Mouse (Mus musculus) ES-E14 (cell line): Measurements from ENCODE around the gene Arl5c. TPM values are rescaled to one million over a fixed set of nuclear protein-coding genes. Genes with fewer than 3 reads are reported as not detected.

ENCODE experiments used
- DNase-seq: peaks from one replicate; pipeline ENCODE4 v3.0.0-alpha.2; 2013; ENCODE audit warnings: low read depth, low spot score
- H3K27ac ChIP-seq: 2 replicates; pipeline ENCODE4 v1.5.1; 2012; ENCODE audit warnings: low read depth, mild to moderate bottlenecking, low read length, moderate library complexity, mixed read lengths; ENCODE audit not compliant: poor library complexity, insufficient read depth, severe bottlenecking
- H3K36me3 ChIP-seq: 2 replicates; pipeline ENCODE4 v1.6.1; 2012; ENCODE audit warnings: mild to moderate bottlenecking, low read length, moderate library complexity, mixed read lengths; ENCODE audit not compliant: control insufficient read depth, poor library complexity, insufficient read depth, severe bottlenecking
- H3K4me1 ChIP-seq, 2 experiments: fragments of 150-350 bp in 1 of 2; sonication (generic) in 1 of 2; 2 replicates each; pipeline ENCODE4 v1.6.1; 2012; ENCODE audit warnings: low read length in 2 of 2, mild to moderate bottlenecking in 1 of 2, mixed read lengths in 1 of 2; ENCODE audit not compliant: control insufficient read depth in 2 of 2, insufficient read depth in 2 of 2, poor library complexity in 1 of 2
- H3K4me3 ChIP-seq, 2 experiments: fragments of 150-350 bp in 1 of 2; sonication (generic) in 1 of 2; 2 replicates each; pipeline ENCODE4 v1.5.1; 2012; ENCODE audit warnings: low read length in 2 of 2, low read depth in 1 of 2, mild to moderate bottlenecking in 1 of 2, mixed read lengths in 1 of 2; ENCODE audit not compliant: insufficient read depth in 1 of 2, poor library complexity in 1 of 2, severe bottlenecking in 1 of 2
- H3K9ac ChIP-seq: 2 replicates; pipeline ENCODE4 v1.6.1; 2012; ENCODE audit warnings: low read depth, mild to moderate bottlenecking, low read length, mixed read lengths; ENCODE audit not compliant: poor library complexity, insufficient read depth, severe bottlenecking
- H3K9me3 ChIP-seq: fragments of 150-350 bp; sonication (generic); 2 replicates; pipeline ENCODE4 v1.6.1; 2012; ENCODE audit warnings: low read depth, mild to moderate bottlenecking, low read length; ENCODE audit not compliant: control insufficient read depth, insufficient read depth
- CHD2 ChIP-seq: IDR thresholded peaks from 2 replicates; pipeline ENCODE4 v1.6.1; 2014; ENCODE audit warnings: mild to moderate bottlenecking, low read depth, low read length, inconsistent platforms
- HCFC1 ChIP-seq: IDR thresholded peaks from 2 replicates; pipeline ENCODE4 v1.6.1; 2012; ENCODE audit warnings: low read length, inconsistent platforms, borderline replicate concordance; ENCODE audit not compliant: insufficient read depth
- MAFK ChIP-seq: IDR thresholded peaks from 2 replicates; pipeline ENCODE4 v1.6.1; 2014; ENCODE audit warnings: mild to moderate bottlenecking, low read depth, low read length, inconsistent platforms; ENCODE audit not compliant: insufficient read depth
- ZC3H11A ChIP-seq: IDR thresholded peaks from 2 replicates; pipeline ENCODE4 v1.6.1; 2012; ENCODE audit warnings: low read depth, mild to moderate bottlenecking, inconsistent platforms, low read length, borderline replicate concordance
- ZNF384 ChIP-seq: IDR thresholded peaks from 2 replicates; pipeline ENCODE4 v1.6.1; 2012; ENCODE audit warnings: low read depth, low read length, inconsistent platforms
- in situ Hi-C, 2 experiments: fragments of 600-800 bp; cut with MboI; formaldehyde crosslinking; loops; one replicate each; pipeline ENCODE4 v1.15.1; 2025; ENCODE audit warnings: low sequenced_read_pairs in 2 of 2, inconsistent platforms in 1 of 2; ENCODE audit not compliant: unreplicated experiment in 2 of 2
- total RNA-seq: library from RNA; depleted of rRNA; stranded (reverse); fragments of 300-350 nt; gene quantifications from 2 replicates; pipeline ENCODE4 v1.2.3, GENCODE M21; 2012

The Arl5c gene
- total RNA-seq, 1 experiment: 2.9 TPM

GRCm38 (mm10) chr11:98022253-98022554 lies 26.2 kb upstream of the Arl5c start:
- in situ Hi-C loops: no loop called here
- Histone ChIP-seq H3K9ac (peak overlapping the region; percentile 65), H3K9me3 (no peaks in the 10 kb centered on the region), H3K4me1 (peaks cover 3 to 20% of the 10 kb centered on the region in 2 experiments; a peak in 2 of 4 replicates), H3K4me3 (peak overlapping the region; percentile 74 to 85), H3K27ac (no peak overlapping the region), H3K36me3 (peaks cover 4% of the 10 kb centered on the region; the same call in 1 of the 2 replicates)
- TF ChIP-seq ZNF384: no peak
- TF ChIP-seq ZC3H11A: no peak
- TF ChIP-seq HCFC1: no peak
- TF ChIP-seq CHD2: no peak
- no peak for TF ChIP-seq MAFK
- no peak for DNase-seq

- DNase-seq: no peak
- Histone ChIP-seq H3K4me1 (peaks cover 3 to 20% of the 10 kb centered on the region in 2 experiments; a peak in 2 of 4 replicates), H3K36me3 (peaks cover 4% of the 10 kb centered on the region; the same call in 1 of the 2 replicates), H3K9me3 (no peaks in the 10 kb centered on the region), H3K4me3 (peak overlapping the region; percentile 74 to 85), H3K9ac (peak overlapping the region; percentile 65), H3K27ac (no peak overlapping the region)
- in situ Hi-C loops: no loop called here
- no peak for TF ChIP-seq HCFC1
- TF ChIP-seq ZC3H11A: no peak
- TF ChIP-seq ZNF384: no peak
- no peak for TF ChIP-seq MAFK
- TF ChIP-seq CHD2: no peak
Observed at GRCm38 (mm10) chr11:98021565-98022252, 25.7 kb upstream of the Arl5c start.

- H3K36me3 ChIP-seq: peaks cover 4% of the 10 kb centered on the region; the same call in 1 of the 2 replicates
- no peaks in the 10 kb centered on the region for H3K9me3 ChIP-seq
- H3K4me3 ChIP-seq: peak overlapping the region in 1 of 2 experiments; percentile 74; a peak in 1 of 4 replicates
- in situ Hi-C loops: no loop called here
- no peak for DNase-seq
- H3K27ac ChIP-seq: no peak overlapping the region
- H3K9ac ChIP-seq: no peak overlapping the region
- peaks cover 3 to 20% of the 10 kb centered on the region in 2 experiments; a peak in 2 of 4 replicates for H3K4me1 ChIP-seq
- TF ChIP-seq MAFK (no peak), ZC3H11A (no peak), ZNF384 (no peak), HCFC1 (no peak), CHD2 (no peak)
Observed at GRCm38 (mm10) chr11:98021118-98021517, 25.1 kb upstream of the Arl5c start.

GRCm38 (mm10) chr11:98020710-98021109 lies 24.7 kb upstream of the Arl5c start:
- no peaks in the 10 kb centered on the region for H3K9me3 ChIP-seq
- DNase-seq: no peak
- no peak overlapping the region for H3K27ac ChIP-seq
- H3K4me3 ChIP-seq: no peak overlapping the region
- H3K9ac ChIP-seq: no peak overlapping the region
- in situ Hi-C loops: no loop called here
- H3K4me1 ChIP-seq: peaks cover 3 to 20% of the 10 kb centered on the region in 2 experiments; a peak in 2 of 4 replicates
- TF ChIP-seq CHD2: no peak
- no peak for TF ChIP-seq ZNF384
- no peak for TF ChIP-seq HCFC1
- no peak for TF ChIP-seq MAFK
- TF ChIP-seq ZC3H11A: no peak
- H3K36me3 ChIP-seq: peaks cover 4% of the 10 kb centered on the region; the same call in 1 of the 2 replicates
